Mouse (Mus musculus) cerebellum, adult 11-12 months (tissue): Measurements from ENCODE around the gene Spred2.

Experiments
- DNase-seq: peaks from one replicate; pipeline ENCODE4 v3.0.0; 2022

Gene Spred2

GRCm38 (mm10) chr11:19986871-19987755 is 62.9 kb downstream of the Spred2 start:
- DNase-seq: no peak

- DNase-seq: no peak
These were observed 63.5 kb downstream of the Spred2 start for GRCm38 (mm10) chr11:19987756-19988091.

DNA sequence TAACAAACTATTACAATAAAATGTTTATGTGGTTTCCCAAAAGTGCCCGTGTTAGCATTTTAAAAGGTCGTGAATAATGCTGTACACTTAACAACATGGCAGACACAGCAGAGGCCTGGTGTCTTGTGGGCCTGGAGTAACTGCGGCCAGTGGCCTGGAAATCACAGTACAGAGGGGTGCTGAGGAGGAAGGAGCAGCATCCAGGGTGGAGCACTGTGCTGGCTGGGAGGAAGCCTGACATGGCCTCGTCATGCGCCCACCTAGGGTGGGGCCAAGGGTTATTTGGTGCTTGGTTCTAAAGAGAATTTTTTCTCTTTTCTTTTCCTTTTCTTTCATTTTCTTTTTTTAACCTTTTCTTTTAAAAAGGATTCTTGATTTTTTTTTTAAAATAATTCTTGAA is 64.0 kb downstream of the Spred2 start:
- DNase-seq: no peak

DNA sequence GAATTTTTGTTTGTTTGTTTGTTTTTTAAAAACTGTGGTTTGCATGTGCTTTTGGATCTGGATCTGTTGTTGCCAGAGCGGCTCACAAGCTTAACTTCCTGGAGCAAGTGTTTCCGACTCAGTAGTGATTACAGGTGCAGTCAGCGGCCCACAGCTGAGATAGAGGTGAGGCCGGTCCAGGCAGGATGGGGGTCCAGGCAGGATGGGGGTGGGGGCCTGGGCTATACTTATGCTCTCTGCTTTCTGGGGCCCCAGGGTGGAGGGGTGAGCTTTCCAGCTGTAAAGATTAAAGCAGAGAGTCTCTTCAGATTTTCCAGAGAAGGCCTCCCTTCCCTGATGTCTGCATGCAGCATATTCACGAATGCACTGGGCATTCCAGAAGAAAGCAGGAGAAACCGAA is 64.5 kb downstream of the Spred2 start:
- no peak for DNase-seq

- no peak for DNase-seq
These were observed 65.2 kb downstream of the Spred2 start for GRCm38 (mm10) chr11:19989141-19989910.

DNA sequence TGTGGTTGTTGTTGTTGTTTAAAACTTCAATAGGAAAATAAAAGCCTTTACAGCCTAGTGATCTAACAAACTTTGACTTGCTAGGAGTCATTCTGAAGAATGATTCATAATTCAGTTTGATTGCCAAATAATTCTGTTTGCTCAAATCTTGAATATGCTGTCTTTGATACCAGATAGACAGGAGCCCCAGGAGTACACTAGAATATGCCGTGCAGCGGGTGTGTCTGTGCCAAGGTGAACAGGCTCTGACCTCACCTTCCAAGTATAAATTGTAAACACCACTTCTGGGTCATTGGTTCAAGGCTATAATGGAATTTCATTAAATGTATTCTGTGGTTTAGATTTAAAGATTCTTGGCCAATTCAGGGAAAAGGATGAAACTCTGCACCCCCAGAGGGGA is 66.6 kb downstream of the Spred2 start:
- DNase-seq: no peak

DNA sequence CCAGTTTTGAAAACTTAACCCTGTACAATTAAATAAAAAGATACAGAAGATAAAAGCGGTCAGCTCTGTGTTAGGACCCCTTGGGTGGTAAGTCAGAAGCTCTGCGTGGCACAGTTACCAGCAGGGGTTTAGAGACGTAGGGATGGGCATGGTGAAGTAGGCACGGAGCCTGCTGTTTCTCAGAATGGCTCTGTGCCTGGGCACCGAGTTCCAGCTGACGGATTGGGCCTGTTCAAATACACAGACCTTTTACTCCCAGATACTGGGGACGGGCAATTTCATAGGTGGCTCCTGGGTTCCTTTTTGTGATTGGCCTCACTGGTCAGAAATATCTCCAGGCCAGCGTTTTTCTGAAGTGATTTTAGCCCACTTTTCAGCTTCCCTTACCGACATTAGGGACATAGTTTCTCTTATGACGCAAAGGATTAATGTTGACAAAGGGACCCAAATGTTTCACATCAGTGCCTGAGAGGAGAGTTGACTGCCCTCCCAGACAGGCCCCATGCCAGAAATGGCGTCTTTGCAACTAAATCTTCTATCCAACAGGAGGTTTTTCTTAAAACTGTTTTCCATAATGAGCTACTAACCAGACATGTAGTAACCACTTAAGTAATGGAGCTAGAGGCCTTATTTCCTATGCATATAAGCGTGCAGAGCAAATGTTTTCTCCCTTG is 67.3 kb downstream of the Spred2 start:
- peak; percentile 64 for DNase-seq

DNA sequence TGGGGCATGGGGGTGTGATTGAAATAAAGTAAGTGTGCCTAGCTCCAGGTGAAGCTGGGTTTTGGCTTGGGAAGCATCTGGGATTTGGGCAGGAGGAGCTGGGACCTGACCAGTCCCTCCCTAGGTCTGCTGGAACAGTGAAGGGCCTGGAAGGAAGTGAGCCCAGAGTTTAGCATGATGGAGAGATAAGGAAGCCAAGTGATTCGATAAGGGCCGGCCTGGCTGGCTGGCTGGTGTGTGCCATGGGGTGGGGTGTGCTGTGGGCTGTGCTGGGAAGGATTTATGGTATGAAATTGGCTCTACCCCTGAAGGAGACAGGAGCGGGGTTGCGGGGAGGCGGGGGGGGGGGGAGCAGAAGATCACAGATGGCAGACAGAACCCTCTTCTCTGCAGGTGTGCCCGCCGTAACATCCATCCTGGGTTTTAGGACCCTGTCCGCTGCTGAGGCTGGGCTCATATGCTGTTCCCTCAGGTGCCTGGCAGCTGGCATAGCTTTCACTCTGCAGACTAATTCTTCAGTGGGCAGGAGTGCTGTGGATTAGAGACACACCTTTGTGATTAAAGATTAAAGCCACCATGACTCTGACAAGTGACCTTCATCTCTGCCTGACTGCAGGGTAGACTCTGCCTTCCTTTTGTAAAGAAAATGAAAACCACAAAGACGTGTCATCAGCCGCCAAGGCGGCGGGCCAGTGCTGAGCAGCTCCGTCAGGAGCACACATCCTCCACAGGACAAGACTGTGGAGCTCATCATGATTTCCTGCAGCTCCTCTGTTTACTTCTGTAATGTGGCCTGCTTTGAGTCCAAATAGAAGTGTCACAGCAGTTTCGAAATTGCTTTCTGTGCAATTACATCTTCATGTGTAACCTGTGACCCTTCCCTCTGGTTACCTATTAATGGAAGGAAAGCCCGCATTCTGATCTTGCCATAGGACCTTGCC is 68.4 kb downstream of the Spred2 start:
- peak; percentile 62 for DNase-seq

GRCm38 (mm10) chr11:19993753-19994152 is 69.6 kb downstream of the Spred2 start:
- DNase-seq: no peak

DNA sequence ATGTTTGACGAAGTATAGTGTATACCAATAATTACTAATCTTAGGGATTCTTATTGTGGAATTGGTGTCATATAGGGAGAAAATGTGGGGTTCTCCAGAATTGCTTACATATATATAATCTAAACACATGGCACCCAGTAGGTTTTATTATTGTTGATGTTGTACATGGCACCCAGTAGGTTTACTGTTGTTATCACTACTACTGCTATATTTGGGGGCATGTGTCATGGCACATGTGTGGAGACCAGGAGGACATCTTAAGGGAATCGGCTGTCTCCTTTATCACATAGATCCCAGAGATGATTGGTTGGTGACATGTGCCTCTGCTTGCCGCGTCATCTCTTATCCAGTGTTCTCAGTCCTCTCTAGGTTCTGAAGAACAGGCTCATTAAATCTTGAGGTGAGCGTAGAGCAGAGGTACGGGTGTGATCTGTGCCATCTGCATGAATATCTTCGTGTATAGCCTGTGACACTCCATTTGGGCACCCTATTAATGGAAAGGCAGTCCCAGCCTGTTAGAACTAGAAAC is 70.2 kb downstream of the Spred2 start:
- no peak for DNase-seq

GRCm38 (mm10) chr11:19997940-19998339 is 73.8 kb downstream of the Spred2 start:
- no peak for DNase-seq

DNA sequence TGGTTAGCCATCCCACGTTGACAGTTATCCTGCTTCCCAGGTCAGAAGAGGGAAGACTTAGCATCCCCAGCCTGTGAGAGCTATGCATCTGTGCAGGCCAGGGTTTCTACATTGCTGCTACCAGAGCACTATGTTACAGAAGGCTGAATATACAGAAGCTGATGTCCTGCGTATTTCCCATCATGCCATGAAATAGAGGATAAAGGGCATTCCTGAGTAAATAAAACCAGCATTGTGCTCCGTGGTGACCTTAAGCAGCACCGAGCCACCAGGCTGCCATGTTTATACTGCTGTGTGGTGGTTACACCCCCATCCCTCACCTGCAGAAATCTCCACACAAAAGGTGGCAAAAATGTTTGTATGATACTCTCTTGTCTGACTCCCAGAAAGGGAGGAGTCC is 78.7 kb downstream of the Spred2 start:
- DNase-seq: no peak

DNA sequence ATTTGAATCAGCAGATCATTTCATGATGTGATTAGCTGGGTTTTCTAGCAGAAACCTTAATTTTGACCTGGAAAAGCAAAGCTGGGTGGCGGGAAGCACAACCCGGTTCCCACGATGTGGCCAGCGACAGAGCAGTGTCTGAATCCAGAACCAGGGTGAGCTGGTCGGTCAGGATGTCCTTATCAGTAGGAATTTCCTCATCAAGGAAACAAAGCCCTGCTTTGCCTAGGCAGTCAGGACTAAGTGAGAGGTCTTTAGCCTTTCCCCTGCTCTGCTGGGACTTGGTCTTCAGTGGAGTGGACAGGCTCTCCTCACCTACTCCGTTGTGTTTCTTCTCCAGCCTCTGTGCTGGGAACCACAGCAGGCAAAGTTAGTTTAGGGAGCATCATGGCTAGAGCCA is 83.5 kb downstream of the Spred2 start:
- no peak for DNase-seq

GRCm38 (mm10) chr11:20011210-20011978 is 87.2 kb downstream of the Spred2 start:
- DNase-seq: no peak

DNA sequence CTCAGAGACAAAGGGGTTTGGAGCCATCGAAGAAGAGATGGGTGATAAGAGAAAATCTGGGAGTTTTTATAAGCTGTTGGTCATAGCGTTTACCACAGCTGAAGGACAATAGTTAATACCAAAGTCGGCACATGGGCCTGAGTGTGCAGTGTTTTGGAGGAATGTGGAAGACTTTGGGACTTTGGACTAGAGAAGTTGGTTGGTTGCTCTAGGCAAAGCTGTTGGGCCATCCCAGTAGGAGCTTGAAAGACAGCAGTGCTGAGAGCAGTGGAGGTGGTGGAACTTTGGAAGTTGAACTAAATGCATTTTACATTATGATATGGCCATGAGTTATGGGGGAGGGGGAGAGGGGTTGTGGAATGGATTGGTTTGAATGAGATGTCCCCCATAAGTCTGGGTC is 89.2 kb downstream of the Spred2 start:
- no peak for DNase-seq

- DNase-seq: no peak
These were observed 93.8 kb downstream of the Spred2 start for GRCm38 (mm10) chr11:20017937-20018336.

GRCm38 (mm10) chr11:20018905-20019304 is 94.7 kb downstream of the Spred2 start:
- no peak for DNase-seq

GRCm38 (mm10) chr11:20020720-20021119 is 96.5 kb downstream of the Spred2 start:
- DNase-seq: no peak

DNA sequence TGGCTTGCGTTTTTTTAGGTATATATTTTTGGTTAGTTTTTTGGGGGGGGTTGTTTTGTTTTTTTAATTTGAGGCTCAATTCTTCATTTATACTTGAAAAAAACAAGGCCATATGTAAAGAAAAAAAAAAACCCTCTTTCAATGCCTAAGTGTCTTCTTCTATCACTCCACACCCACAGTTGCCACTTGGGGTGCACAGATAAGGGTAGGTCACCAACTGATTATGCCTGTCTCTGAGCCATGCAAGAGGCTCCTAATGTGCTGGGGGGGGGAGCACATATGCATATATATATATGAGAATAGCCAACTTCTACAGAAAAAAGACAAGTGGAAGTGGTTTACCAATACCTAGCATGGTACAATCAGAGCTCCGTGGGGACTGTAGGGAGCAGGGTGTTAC is 98.3 kb downstream of the Spred2 start:
- DNase-seq: no peak

DNA sequence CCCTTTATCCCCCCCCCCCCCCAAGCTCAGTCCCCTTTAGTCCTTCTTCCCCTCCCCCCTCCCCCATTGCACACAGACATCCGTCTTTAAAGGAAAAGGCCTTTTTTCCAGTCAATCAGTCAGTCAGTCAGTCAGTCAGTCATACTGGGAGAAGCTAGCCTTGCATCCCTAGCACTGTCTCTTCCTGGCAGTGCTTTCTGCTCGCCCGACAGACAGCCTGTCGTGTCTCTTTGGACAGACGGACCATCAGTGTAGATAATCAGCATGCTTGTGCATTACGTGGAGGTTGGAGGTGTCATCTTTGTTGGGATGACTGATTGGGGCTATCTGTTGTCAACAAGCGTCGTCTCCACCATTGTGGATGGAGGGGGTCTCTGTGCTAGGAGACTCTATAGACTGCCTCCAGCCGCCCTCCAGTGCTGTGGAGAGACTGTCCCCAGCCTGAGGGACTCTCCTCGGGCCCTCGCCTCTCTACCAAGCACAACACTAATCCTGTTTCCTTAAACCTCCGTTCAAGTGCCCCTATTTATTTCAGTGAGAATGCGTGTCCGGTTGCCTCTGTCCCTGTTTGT is 98.8 kb downstream of the Spred2 start:
- no peak for DNase-seq

DNA sequence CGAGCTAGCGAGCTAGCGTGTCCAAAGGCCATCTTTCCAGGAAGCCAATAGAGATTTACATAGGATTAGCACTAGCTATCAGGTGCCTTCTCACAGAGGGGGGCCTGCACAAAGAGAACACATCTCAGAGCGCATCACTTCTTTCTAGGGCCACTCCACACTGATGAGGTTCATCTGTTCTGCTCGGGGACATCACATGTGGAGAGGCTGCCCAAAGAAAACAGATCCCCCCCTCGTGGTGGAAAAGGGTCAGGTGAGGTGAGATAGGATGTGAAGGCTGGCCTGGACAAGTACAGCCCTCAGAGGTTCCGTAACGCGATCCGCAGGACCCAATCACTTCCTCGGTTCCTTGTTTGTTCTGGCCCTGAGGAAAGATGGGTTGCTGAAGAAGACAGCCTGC is 101.7 kb downstream of the Spred2 start:
- no peak for DNase-seq
